Mouse (Mus musculus) megakaryocyte, embryonic 14.5 days (primary cell): ENCODE data around the gene Arnt2.

Source experiments
- FLI1 ChIP-seq: IDR thresholded peaks from 2 replicates; pipeline ENCODE4 v1.6.1; 2012; ENCODE audit warnings: low read length, inconsistent platforms, mixed read lengths
- GATA1 ChIP-seq: IDR thresholded peaks from 3 replicates; pipeline ENCODE4 v1.6.1; 2012; ENCODE audit warnings: mixed read lengths, low read length, inconsistent platforms, borderline replicate concordance

GRCm38 (mm10) chr7:84311624-84312023, 98.4 kb downstream of the Arnt2 start:
- TF ChIP-seq GATA1, result no peak
- TF ChIP-seq FLI1, result no peak
